Mouse (Mus musculus) brain, embryonic 18.5 days (tissue): ENCODE results near the gene Satb1.

Source experiments
- DNase-seq: peaks from one replicate; pipeline ENCODE4 v3.0.0-alpha.2; 2012; ENCODE audit warnings: low read depth, low spot score

The Satb1 gene

GRCm38 (mm10) chr17:51826461-51826860, 6.6 kb downstream of the Satb1 start:
- no peak for DNase-seq

- no peak for DNase-seq
Observed at GRCm38 (mm10) chr17:51814301-51814700, 18.8 kb downstream of the Satb1 start.

GRCm38 (mm10) chr17:51813784-51814120, 19.3 kb downstream of the Satb1 start:
- DNase-seq: no peak

GRCm38 (mm10) chr17:51812942-51813783, 19.9 kb downstream of the Satb1 start:
- DNase-seq: no peak

- no peak for DNase-seq
Observed at GRCm38 (mm10) chr17:51812261-51812941, 20.7 kb downstream of the Satb1 start.

GRCm38 (mm10) chr17:51811911-51812260, 21.2 kb downstream of the Satb1 start:
- DNase-seq: no peak

- DNase-seq: no peak
Observed at GRCm38 (mm10) chr17:51811086-51811868, 21.8 kb downstream of the Satb1 start.

GRCm38 (mm10) chr17:51807429-51807828, 25.7 kb downstream of the Satb1 start:
- no peak for DNase-seq

- DNase-seq: no peak
Observed at GRCm38 (mm10) chr17:51806124-51806960, 26.7 kb downstream of the Satb1 start.

- DNase-seq: no peak
Observed at GRCm38 (mm10) chr17:51800208-51800607, 32.9 kb downstream of the Satb1 start.

- no peak for DNase-seq
Observed at GRCm38 (mm10) chr17:51796459-51796858, 36.6 kb downstream of the Satb1 start.

- no peak for DNase-seq
Observed at GRCm38 (mm10) chr17:51791226-51791625, 41.9 kb downstream of the Satb1 start.

- no peak for DNase-seq
Observed at GRCm38 (mm10) chr17:51790387-51791060, 42.6 kb downstream of the Satb1 start.

GRCm38 (mm10) chr17:51789777-51790176, 43.3 kb downstream of the Satb1 start:
- DNase-seq: no peak

- no peak for DNase-seq
Observed at GRCm38 (mm10) chr17:51789098-51789497, 44.0 kb downstream of the Satb1 start.

GRCm38 (mm10) chr17:51787955-51788354, 45.1 kb downstream of the Satb1 start:
- no peak for DNase-seq

- DNase-seq: no peak
Observed at GRCm38 (mm10) chr17:51786050-51786449, 47.0 kb downstream of the Satb1 start.

GRCm38 (mm10) chr17:51784935-51785334, 48.2 kb downstream of the Satb1 start:
- DNase-seq: no peak

- DNase-seq: no peak
Observed at GRCm38 (mm10) chr17:51783591-51784279, 49.4 kb downstream of the Satb1 start.

GRCm38 (mm10) chr17:51780036-51780435, 53.1 kb downstream of the Satb1 start:
- DNase-seq: no peak
